Mouse (Mus musculus): Measurements from ENCODE around the gene Ccl7. TPM values are rescaled to one million over a fixed set of nuclear protein-coding genes. Genes with fewer than 3 reads are reported as not detected.

Ccl7 gene
- 0.90 and 1.9 TPM in 2 replicates for polyA plus RNA-seq (2014; fragmentation: Nextera tagmentation; extraction: Ambion mirVana)

GRCm38 (mm10) chr11:82045471-82045870 is at the start of gene Ccl7:
TSS of gene Ccl7 (plus strand) at chr11:82045712.
- Histone ChIP-seq H3K9me3 (ENCODE audit: control insufficient read depth, low read length) (no peaks in the 10 kb centered on the region), H3K9ac (no peak within 1 kb of the TSS), H3K27me3 (ENCODE audit: control insufficient read depth, insufficient read depth, low read length) (no peaks in the 10 kb centered on the region), H3K27ac (no peak within 1 kb of the TSS), H3K4me3 (replicated peaks; ENCODE audit: low read length) (no peak within 1 kb of the TSS), H3K4me2 (replicated peaks) (no peak within 1 kb of the TSS), H3K4me1 (replicated peaks; ENCODE audit: control insufficient read depth, insufficient read depth, low read length) (no peaks in the 10 kb centered on the region), H3K36me3 (replicated peaks; ENCODE audit: control insufficient read depth, insufficient read depth) (no peaks in the 10 kb centered on the region)
- DNase-seq (ENCODE audit: low spot score) (no peak), ATAC-seq (ENCODE audit: low FRiP score) (no peak)
- 70% methylated on average over 3 of the region's 3 CpGs for WGBS

GRCm38 (mm10) chr11:81996172-81996841 is 49.2 kb upstream of the Ccl7 start:
- DNase-seq (ENCODE audit: low spot score) (peak; percentile 87), ATAC-seq (ENCODE audit: low FRiP score) (peak; percentile 27; the same call in 1 of the 2 replicates)
- H3K27ac ChIP-seq: no peak overlapping the region
- H3K4me3 ChIP-seq (replicated peaks; ENCODE audit: low read length): no peak overlapping the region
- H3K36me3 ChIP-seq (replicated peaks; ENCODE audit: control insufficient read depth, insufficient read depth): no peaks in the 10 kb centered on the region
- 68% methylated on average over 10 of the region's 10 CpGs for WGBS
- no peaks in the 10 kb centered on the region for H3K27me3 ChIP-seq (ENCODE audit: control insufficient read depth, insufficient read depth, low read length)
- H3K4me1 ChIP-seq (replicated peaks; ENCODE audit: control insufficient read depth, insufficient read depth, low read length): no peaks in the 10 kb centered on the region
- no peak overlapping the region for H3K4me2 ChIP-seq (replicated peaks)
- H3K9ac ChIP-seq: no peak overlapping the region
- no peaks in the 10 kb centered on the region for H3K9me3 ChIP-seq (ENCODE audit: control insufficient read depth, low read length)

DNA sequence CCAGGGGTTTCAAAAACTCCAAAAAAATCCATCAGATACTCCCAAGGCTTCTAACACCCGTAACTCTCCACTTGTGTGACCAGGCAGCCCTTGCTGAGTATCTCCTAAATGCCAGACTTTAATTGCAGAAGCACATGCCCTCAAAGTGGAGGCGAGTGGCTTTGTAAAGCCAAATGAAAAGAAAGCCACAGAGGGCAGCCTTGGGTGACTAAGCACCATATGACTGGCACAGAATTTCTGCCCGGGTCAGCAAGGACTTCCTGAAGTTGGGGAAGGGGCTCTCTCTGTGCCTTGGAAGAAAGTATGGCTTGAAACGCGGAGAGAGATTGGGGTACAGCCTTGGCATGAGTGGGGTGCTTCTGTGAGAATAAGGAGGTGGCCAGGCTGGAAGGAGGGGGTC is 48.4 kb upstream of the Ccl7 start:
- Histone ChIP-seq H3K9me3 (ENCODE audit: control insufficient read depth, low read length) (no peaks in the 10 kb centered on the region), H3K27ac (no peak overlapping the region), H3K36me3 (replicated peaks; ENCODE audit: control insufficient read depth, insufficient read depth) (no peaks in the 10 kb centered on the region), H3K4me1 (replicated peaks; ENCODE audit: control insufficient read depth, insufficient read depth, low read length) (no peaks in the 10 kb centered on the region), H3K4me2 (replicated peaks) (no peak overlapping the region), H3K9ac (no peak overlapping the region), H3K4me3 (replicated peaks; ENCODE audit: low read length) (no peak overlapping the region), H3K27me3 (ENCODE audit: control insufficient read depth, insufficient read depth, low read length) (no peaks in the 10 kb centered on the region)
- 90% methylated on average over 5 of the region's 5 CpGs for WGBS
- DNase-seq (ENCODE audit: low spot score): no peak
- no peak for ATAC-seq (ENCODE audit: low FRiP score)

DNA sequence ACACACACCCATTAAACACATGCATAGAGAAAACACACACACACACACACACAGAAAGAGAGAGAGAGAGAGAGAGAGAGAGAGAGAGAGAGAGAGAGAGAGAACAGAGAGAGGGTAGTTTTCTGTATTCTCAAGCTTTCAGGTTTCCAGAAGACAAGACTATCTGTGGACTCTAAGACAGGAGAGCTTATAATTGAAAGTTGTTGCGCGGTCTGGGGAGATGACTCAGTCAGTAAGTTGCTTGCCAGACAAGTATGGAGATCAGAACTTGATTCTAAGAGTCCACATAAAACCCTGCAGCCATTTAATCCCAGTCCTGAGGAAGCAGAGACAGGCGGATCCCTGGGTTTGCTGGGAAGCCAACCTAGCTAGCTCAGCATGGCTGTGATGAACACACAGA is 46.9 kb upstream of the Ccl7 start:
- H3K9ac ChIP-seq: no peak overlapping the region
- no peak overlapping the region for H3K27ac ChIP-seq
- WGBS: 93% methylated on average over 3 of the region's 3 CpGs
- no peak overlapping the region for H3K4me2 ChIP-seq (replicated peaks)
- no peak overlapping the region for H3K4me3 ChIP-seq (replicated peaks; ENCODE audit: low read length)
- no peaks in the 10 kb centered on the region for H3K4me1 ChIP-seq (replicated peaks; ENCODE audit: control insufficient read depth, insufficient read depth, low read length)
- H3K36me3 ChIP-seq (replicated peaks; ENCODE audit: control insufficient read depth, insufficient read depth): no peaks in the 10 kb centered on the region
- H3K27me3 ChIP-seq (ENCODE audit: control insufficient read depth, insufficient read depth, low read length): no peaks in the 10 kb centered on the region
- DNase-seq (ENCODE audit: low spot score) (no peak), ATAC-seq (ENCODE audit: low FRiP score) (no peak)
- H3K9me3 ChIP-seq (ENCODE audit: control insufficient read depth, low read length): no peaks in the 10 kb centered on the region

DNA sequence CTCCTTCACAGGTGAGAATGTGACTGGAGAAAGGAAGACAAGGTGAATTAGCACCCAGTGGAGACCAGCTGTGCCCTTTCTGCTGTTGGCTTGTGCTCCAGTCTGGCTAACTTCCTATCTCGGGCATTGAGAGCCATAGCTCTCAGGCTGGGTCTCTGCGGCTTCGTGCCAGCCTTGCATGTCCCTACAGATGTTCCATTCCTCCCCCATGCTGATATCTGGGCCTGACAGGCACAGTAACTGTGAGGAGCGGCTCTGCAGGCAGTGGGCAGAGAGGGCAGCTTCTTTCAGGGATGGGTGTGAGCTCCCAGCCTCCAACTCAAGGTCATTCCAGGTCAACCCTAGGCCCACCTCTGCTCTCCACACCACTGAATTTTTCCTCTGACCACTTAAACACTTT is 46.0 kb upstream of the Ccl7 start:
- H3K4me1 ChIP-seq (replicated peaks; ENCODE audit: control insufficient read depth, insufficient read depth, low read length): no peaks in the 10 kb centered on the region
- H3K9me3 ChIP-seq (ENCODE audit: control insufficient read depth, low read length): no peaks in the 10 kb centered on the region
- H3K4me3 ChIP-seq (replicated peaks; ENCODE audit: low read length): no peak overlapping the region
- ATAC-seq (ENCODE audit: low FRiP score) (no peak), DNase-seq (ENCODE audit: low spot score) (no peak)
- WGBS: 79% methylated on average over 4 of the region's 4 CpGs
- H3K36me3 ChIP-seq (replicated peaks; ENCODE audit: control insufficient read depth, insufficient read depth): no peaks in the 10 kb centered on the region
- no peak overlapping the region for H3K9ac ChIP-seq
- no peak overlapping the region for H3K27ac ChIP-seq
- H3K27me3 ChIP-seq (ENCODE audit: control insufficient read depth, insufficient read depth, low read length): no peaks in the 10 kb centered on the region
- no peak overlapping the region for H3K4me2 ChIP-seq (replicated peaks)

- DNase-seq (ENCODE audit: low spot score) (no peak), ATAC-seq (ENCODE audit: low FRiP score) (no peak)
- no peak overlapping the region for H3K4me3 ChIP-seq (replicated peaks; ENCODE audit: low read length)
- no peaks in the 10 kb centered on the region for H3K4me1 ChIP-seq (replicated peaks; ENCODE audit: control insufficient read depth, insufficient read depth, low read length)
- H3K36me3 ChIP-seq (replicated peaks; ENCODE audit: control insufficient read depth, insufficient read depth): no peaks in the 10 kb centered on the region
- no peak overlapping the region for H3K27ac ChIP-seq
- 65% methylated on average over 5 of the region's 5 CpGs for WGBS
- H3K27me3 ChIP-seq (ENCODE audit: control insufficient read depth, insufficient read depth, low read length): no peaks in the 10 kb centered on the region
- no peak overlapping the region for H3K9ac ChIP-seq
- no peaks in the 10 kb centered on the region for H3K9me3 ChIP-seq (ENCODE audit: control insufficient read depth, low read length)
- H3K4me2 ChIP-seq (replicated peaks): no peak overlapping the region
Observed at GRCm38 (mm10) chr11:82000581-82000980, 44.9 kb upstream of the Ccl7 start.

GRCm38 (mm10) chr11:82004810-82005209 is 40.7 kb upstream of the Ccl7 start:
- no peaks in the 10 kb centered on the region for H3K36me3 ChIP-seq (replicated peaks; ENCODE audit: control insufficient read depth, insufficient read depth)
- H3K9ac ChIP-seq: no peak overlapping the region
- H3K4me1 ChIP-seq (replicated peaks; ENCODE audit: control insufficient read depth, insufficient read depth, low read length): peaks cover 9% of the 10 kb centered on the region
- no peak overlapping the region for H3K27ac ChIP-seq
- H3K4me2 ChIP-seq (replicated peaks): no peak overlapping the region
- no peaks in the 10 kb centered on the region for H3K27me3 ChIP-seq (ENCODE audit: control insufficient read depth, insufficient read depth, low read length)
- WGBS: 77% methylated on average over 2 of the region's 2 CpGs
- ATAC-seq (ENCODE audit: low FRiP score) (no peak), DNase-seq (ENCODE audit: low spot score) (no peak)
- H3K4me3 ChIP-seq (replicated peaks; ENCODE audit: low read length): no peak overlapping the region
- no peaks in the 10 kb centered on the region for H3K9me3 ChIP-seq (ENCODE audit: control insufficient read depth, low read length)

DNA sequence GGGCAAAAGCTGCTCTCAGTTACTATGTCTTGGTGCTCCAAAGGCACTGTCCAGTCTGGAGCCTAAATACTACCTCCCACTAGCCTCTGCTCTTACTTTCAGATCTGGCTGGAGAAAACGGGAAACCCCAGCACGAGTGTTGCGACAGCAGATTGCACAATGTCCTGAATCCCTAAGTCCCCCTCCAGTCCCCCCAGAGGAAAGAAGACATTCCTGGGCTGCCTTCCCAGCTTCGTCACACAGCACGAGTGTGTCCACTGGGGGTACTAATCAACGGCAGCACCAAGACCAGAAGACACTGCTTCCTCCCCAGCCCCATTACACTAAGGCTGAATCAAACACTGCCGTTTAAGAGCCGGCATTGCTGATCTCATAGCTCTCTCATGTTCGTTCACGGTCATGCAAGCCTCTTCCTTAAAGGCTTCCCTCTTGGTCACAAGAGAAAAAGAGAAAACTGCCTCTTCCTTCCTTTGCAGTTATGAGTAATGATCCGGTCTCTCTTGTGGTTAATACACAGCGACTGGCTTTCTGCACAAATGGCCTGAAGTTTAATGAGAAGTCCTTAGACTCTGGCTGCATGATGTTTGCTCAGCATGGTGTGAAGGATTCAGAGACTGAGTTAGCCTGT is 38.6 kb upstream of the Ccl7 start:
- Histone ChIP-seq H3K4me1 (replicated peaks; ENCODE audit: control insufficient read depth, insufficient read depth, low read length) (peaks cover 9% of the 10 kb centered on the region), H3K36me3 (replicated peaks; ENCODE audit: control insufficient read depth, insufficient read depth) (no peaks in the 10 kb centered on the region), H3K4me3 (replicated peaks; ENCODE audit: low read length) (no peak overlapping the region), H3K9me3 (ENCODE audit: control insufficient read depth, low read length) (no peaks in the 10 kb centered on the region), H3K27ac (0 out of 2 replicates have a peak overlapping the region, but pooled peaks have one; percentile 17), H3K27me3 (ENCODE audit: control insufficient read depth, insufficient read depth, low read length) (no peaks in the 10 kb centered on the region), H3K9ac (no peak overlapping the region), H3K4me2 (replicated peaks) (no peak overlapping the region)
- DNase-seq (ENCODE audit: low spot score): no peak
- no peak for ATAC-seq (ENCODE audit: low FRiP score)
- WGBS: 54% methylated on average over 12 of the region's 12 CpGs

GRCm38 (mm10) chr11:82010115-82010514 is 35.4 kb upstream of the Ccl7 start:
- no peak overlapping the region for H3K4me2 ChIP-seq (replicated peaks)
- H3K4me3 ChIP-seq (replicated peaks; ENCODE audit: low read length): no peak overlapping the region
- no peak overlapping the region for H3K27ac ChIP-seq
- WGBS: 93% methylated on average over 3 of the region's 3 CpGs
- no peaks in the 10 kb centered on the region for H3K27me3 ChIP-seq (ENCODE audit: control insufficient read depth, insufficient read depth, low read length)
- H3K9ac ChIP-seq: no peak overlapping the region
- peaks cover 9% of the 10 kb centered on the region for H3K4me1 ChIP-seq (replicated peaks; ENCODE audit: control insufficient read depth, insufficient read depth, low read length)
- no peak for DNase-seq (ENCODE audit: low spot score)
- no peaks in the 10 kb centered on the region for H3K36me3 ChIP-seq (replicated peaks; ENCODE audit: control insufficient read depth, insufficient read depth)
- no peaks in the 10 kb centered on the region for H3K9me3 ChIP-seq (ENCODE audit: control insufficient read depth, low read length)
- no peak for ATAC-seq (ENCODE audit: low FRiP score)
